Mouse (Mus musculus) lung, embryonic 14.5 days (tissue): ENCODE measurements at regions not wholly inside any gene's neighbourhood (a gene's known extent, or its start where the extent isn't known, plus 50 kb on each side); places are given as distances from the start of the nearest gene placed in this dataset.
A peak's percentile ranks its signal among the peaks of the same experiment; 100 is the strongest.

Experiments
- ATAC-seq: fragments of 200-750 bp; cut with Nextera tagmentation; 2 replicates; pipeline ENCODE4 v1.8.0; 2017; ENCODE audit warnings: mild to moderate bottlenecking, moderate TSS enrichment, moderate library complexity; ENCODE audit not compliant: insufficient read depth
- DNase-seq: peaks from one replicate; pipeline ENCODE4 v3.0.0-alpha.2; 2015
- H3K27ac ChIP-seq: fragments of 300-500 bp; sonication (generic); 2 replicates; pipeline ENCODE4 v1.5.1; 2014; ENCODE audit warnings: low read depth, mild to moderate bottlenecking, moderate library complexity
- H3K27me3 ChIP-seq: fragments of 300-500 bp; sonication (generic); 2 replicates; pipeline ENCODE4 v1.6.1; 2014; ENCODE audit warnings: low read length, control low read depth; ENCODE audit not compliant: insufficient read depth
- H3K36me3 ChIP-seq: fragments of 300-500 bp; sonication (generic); 2 replicates; pipeline ENCODE4 v1.6.1; 2014; ENCODE audit warnings: control low read depth; ENCODE audit not compliant: insufficient read depth
- H3K4me1 ChIP-seq: fragments of 300-500 bp; sonication (generic); 2 replicates; pipeline ENCODE4 v1.6.1; 2014; ENCODE audit warnings: antibody characterized with exemption, control low read depth; ENCODE audit not compliant: insufficient read depth
- H3K4me2 ChIP-seq: fragments of 300-500 bp; sonication (generic); 2 replicates; pipeline ENCODE4 v1.6.1; 2014; ENCODE audit warnings: mild to moderate bottlenecking
- H3K4me3 ChIP-seq: fragments of 300-500 bp; sonication (generic); 2 replicates; pipeline ENCODE4 v1.5.1; 2014; ENCODE audit warnings: low read depth, low read length
- H3K9ac ChIP-seq: fragments of 300-500 bp; sonication (generic); 2 replicates; pipeline ENCODE4 v1.6.1; 2014
- H3K9me3 ChIP-seq: fragments of 300-500 bp; sonication (generic); 2 replicates; pipeline ENCODE4 v1.6.1; 2016; ENCODE audit warnings: low read depth, low read length, control low read depth
- CTCF ChIP-seq: IDR thresholded peaks from 2 replicates; pipeline ENCODE4 v1.5.1; 2016; ENCODE audit warnings: antibody characterized with exemption, low read depth
- WGBS: fragments of 180-500 bp; shearing (Covaris S2); extraction: QIAGEN DNeasy Blood & Tissue Kit; methylation state at CpG from one replicate; pipeline ENCODE4 v1.1.7; 2014; 5-methylcytosine and 5-hydroxymethylcytosine counted together

DNA sequence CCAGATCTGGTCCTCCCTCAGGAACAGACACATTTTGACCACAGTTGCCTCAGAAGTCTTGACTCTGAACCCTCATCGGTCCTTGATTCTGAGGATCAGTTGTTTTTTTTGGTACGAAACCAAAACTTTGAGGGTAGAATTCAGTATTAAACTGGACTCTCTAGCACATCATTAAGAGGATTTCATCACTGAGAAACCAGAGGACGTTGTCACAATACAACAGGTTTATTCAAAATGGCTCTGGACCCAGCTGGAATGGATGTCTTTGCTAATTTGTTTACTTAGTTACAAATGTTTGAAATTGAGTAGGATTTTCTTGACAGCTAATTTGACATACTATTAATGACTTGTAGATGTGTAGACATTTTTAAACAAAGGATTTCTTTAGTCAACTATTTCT is 163.7 kb downstream of the Pten start:
- WGBS = 51% methylated on average over 3 of the region's 3 CpGs
- Histone ChIP-seq H3K27me3 (no peaks in the 10 kb centered on the region), H3K27ac (no peak overlapping the region), H3K9me3 (no peaks in the 10 kb centered on the region), H3K36me3 (no peaks in the 10 kb centered on the region), H3K9ac (no peak overlapping the region), H3K4me2 (no peak overlapping the region), H3K4me1 (no peaks in the 10 kb centered on the region), H3K4me3 (no peak overlapping the region)
- ATAC-seq = no peak
- no peak for TF ChIP-seq CTCF
- peak; percentile 32 for DNase-seq

DNA sequence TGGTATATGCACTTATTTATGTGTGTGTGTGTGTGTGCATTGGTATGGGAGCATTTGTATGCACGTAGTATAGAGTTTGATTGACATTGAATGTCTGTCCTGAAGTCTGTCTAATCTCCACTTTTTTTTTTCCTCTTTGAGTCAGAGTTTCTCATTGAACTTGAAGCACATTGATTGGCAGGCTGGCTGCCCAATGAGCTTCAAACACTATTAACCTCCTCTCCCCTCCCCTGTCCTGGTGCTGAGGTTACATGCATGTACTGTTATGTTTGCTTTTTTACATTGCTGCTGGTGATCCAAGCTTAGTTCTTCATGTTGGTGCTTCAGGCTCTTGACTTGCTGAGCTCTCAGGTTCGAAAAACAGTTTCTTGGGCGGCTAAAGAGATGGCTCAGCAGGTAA is 166.6 kb downstream of the Pten start:
- H3K4me2 ChIP-seq = no peak overlapping the region
- H3K4me1 ChIP-seq = no peaks in the 10 kb centered on the region
- WGBS = 85% methylated on average over 3 of the region's 3 CpGs
- no peak overlapping the region for H3K4me3 ChIP-seq
- H3K9me3 ChIP-seq = no peaks in the 10 kb centered on the region
- TF ChIP-seq CTCF = no peak
- H3K36me3 ChIP-seq = no peaks in the 10 kb centered on the region
- no peaks in the 10 kb centered on the region for H3K27me3 ChIP-seq
- no peak overlapping the region for H3K27ac ChIP-seq
- no peak for ATAC-seq
- no peak for DNase-seq
- H3K9ac ChIP-seq = no peak overlapping the region

DNA sequence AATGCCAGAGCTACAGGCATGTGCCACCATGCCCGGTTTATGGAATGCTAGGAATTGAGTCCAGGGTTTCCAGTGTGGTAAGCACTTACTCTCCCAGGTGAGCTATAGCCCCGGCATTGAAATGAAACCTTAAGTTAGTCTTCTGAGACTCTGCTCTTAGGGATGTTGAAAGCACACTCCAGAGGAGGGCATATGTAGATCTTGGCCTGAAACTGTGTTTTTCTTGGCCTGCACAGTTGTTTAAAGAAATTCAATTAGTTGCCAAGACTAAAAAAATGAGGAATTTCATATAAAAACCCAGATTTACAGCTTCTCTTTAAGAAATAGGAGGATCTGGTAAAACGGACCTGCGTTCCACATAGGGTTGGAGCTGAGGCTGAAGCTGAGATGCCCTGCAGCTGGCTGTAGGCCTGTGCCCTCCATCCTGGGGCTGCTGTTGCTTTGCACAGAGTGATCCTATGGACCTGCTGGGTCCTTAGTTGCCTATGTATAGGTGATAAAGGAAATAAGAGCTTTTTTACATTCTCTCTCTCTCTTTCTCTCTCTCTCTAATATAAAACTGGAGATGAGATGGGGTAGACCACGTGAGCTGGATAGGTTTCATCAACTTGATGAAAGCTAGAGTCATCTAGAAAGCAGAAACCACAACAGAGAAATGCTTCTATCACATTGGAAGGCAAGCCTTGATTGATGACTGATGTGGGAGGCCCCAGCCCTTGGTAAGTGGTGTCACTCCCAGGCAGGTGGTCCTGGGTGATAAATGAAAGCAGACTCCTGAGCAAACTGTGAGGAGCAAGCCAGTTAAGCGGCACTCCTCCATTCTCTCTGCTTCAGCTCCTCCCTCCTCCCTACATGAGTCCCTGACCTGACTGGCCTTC is 168.6 kb downstream of the Pten start:
- Histone ChIP-seq H3K9me3 (no peaks in the 10 kb centered on the region), H3K27me3 (no peaks in the 10 kb centered on the region), H3K27ac (no peak overlapping the region), H3K36me3 (no peaks in the 10 kb centered on the region), H3K4me3 (no peak overlapping the region), H3K4me2 (no peak overlapping the region), H3K9ac (no peak overlapping the region), H3K4me1 (no peaks in the 10 kb centered on the region)
- no peak for TF ChIP-seq CTCF
- peak; percentile 56 for ATAC-seq
- DNase-seq = peak; percentile 65
- WGBS = 50% methylated on average over 6 of the region's 6 CpGs

DNA sequence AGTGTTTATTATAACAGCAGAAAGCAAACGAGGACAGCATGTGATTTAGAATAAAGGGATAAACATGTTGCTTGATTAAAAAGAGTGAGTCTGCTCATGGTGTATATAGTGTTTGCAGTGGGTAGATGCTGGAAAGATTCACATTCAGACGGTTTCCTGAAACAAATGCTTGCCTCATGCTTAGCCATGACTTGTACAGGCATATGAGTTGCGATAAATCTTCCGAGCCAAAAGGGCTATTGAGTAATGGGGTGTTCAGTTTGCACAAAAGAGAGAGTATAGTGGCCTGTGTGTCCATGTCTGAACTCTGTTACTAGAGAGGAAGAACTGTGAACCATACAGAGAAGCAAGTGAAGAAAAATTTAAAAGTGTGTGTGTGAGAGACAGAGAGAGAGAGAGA is 169.3 kb downstream of the Pten start:
- DNase-seq (peak; percentile 16), ATAC-seq (no peak)
- Histone ChIP-seq H3K4me2 (no peak overlapping the region), H3K4me3 (no peak overlapping the region), H3K9me3 (no peaks in the 10 kb centered on the region), H3K27ac (no peak overlapping the region), H3K27me3 (no peaks in the 10 kb centered on the region), H3K4me1 (no peaks in the 10 kb centered on the region), H3K36me3 (no peaks in the 10 kb centered on the region), H3K9ac (no peak overlapping the region)
- 65% methylated on average over 4 of the region's 4 CpGs for WGBS
- no peak for TF ChIP-seq CTCF

DNA sequence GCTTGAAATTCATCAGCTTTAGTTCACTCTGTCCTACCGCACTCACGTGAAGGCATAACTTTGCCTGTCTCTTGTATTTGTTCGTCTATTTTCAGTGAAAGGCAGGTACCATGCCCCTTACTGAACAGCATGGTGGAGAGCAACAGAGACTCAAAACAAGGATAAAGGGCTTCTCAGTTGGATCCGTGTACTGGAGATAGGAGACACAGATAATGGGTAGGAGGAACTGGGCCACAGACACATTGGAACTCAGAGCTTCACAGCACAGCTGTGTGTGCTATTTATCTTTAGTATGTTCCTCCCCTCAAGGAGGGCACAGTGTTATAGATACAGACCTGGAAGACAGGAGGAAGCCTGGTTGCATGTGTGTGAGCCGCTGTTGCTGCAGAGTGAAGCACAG is 176.4 kb downstream of the Pten start:
- 73% methylated on average over 5 of the region's 5 CpGs for WGBS
- H3K27ac ChIP-seq = no peak overlapping the region
- no peak overlapping the region for H3K4me3 ChIP-seq
- H3K27me3 ChIP-seq = no peaks in the 10 kb centered on the region
- no peaks in the 10 kb centered on the region for H3K9me3 ChIP-seq
- no peak for TF ChIP-seq CTCF
- DNase-seq (no peak), ATAC-seq (no peak)
- H3K4me2 ChIP-seq = no peak overlapping the region
- H3K36me3 ChIP-seq = no peaks in the 10 kb centered on the region
- no peaks in the 10 kb centered on the region for H3K4me1 ChIP-seq
- H3K9ac ChIP-seq = no peak overlapping the region

DNA sequence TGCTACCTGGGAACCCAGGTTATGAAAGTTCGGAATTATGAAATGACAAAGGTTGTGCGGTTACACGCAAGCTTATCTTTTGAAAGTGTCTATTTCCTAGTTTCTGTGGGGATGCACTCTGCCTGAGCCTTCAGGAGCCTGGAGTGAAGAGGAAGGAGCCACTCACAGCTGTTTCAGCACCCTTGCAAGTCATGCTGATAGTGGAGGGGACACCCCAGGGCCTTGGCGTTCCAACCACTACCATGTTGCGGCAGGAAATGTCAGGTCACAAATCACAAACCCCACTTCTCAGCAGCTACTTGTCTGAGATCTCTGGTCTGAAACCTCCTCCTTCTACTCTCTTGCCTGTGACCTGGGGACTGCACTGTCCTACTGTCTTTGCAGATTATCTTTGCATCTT is 178.3 kb downstream of the Pten start:
- Histone ChIP-seq H3K36me3 (no peaks in the 10 kb centered on the region), H3K9ac (no peak overlapping the region), H3K4me1 (no peaks in the 10 kb centered on the region), H3K4me2 (no peak overlapping the region), H3K9me3 (no peaks in the 10 kb centered on the region), H3K27me3 (no peaks in the 10 kb centered on the region), H3K4me3 (no peak overlapping the region), H3K27ac (no peak overlapping the region)
- 78% methylated on average over 5 of the region's 5 CpGs for WGBS
- ATAC-seq (no peak), DNase-seq (no peak)
- TF ChIP-seq CTCF = no peak

DNA sequence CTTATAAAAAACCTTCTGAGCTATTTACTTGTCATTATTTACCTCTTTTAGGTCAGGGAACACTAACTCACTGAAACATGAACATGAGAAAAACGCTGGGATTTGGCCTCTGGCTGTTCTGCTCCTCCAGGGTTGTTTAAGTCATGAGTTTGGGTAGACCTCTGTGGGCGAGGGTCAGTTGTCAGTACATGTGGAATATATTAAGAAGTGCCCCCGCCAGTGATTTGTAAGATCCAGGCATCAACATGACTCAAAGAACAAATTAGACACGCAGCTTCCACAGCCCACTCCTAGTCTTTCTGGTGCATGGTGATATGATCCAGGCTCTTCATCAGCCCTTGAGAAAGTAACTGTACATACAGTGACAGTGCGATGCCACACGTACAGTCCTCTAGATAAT is 180.3 kb downstream of the Pten start:
- Histone ChIP-seq H3K4me2 (no peak overlapping the region), H3K4me3 (no peak overlapping the region), H3K36me3 (no peaks in the 10 kb centered on the region), H3K27me3 (no peaks in the 10 kb centered on the region), H3K27ac (no peak overlapping the region), H3K9ac (no peak overlapping the region), H3K9me3 (no peaks in the 10 kb centered on the region), H3K4me1 (no peaks in the 10 kb centered on the region)
- TF ChIP-seq CTCF = no peak
- DNase-seq = no peak
- 77% methylated on average over 6 of the region's 6 CpGs for WGBS
- no peak for ATAC-seq

DNA sequence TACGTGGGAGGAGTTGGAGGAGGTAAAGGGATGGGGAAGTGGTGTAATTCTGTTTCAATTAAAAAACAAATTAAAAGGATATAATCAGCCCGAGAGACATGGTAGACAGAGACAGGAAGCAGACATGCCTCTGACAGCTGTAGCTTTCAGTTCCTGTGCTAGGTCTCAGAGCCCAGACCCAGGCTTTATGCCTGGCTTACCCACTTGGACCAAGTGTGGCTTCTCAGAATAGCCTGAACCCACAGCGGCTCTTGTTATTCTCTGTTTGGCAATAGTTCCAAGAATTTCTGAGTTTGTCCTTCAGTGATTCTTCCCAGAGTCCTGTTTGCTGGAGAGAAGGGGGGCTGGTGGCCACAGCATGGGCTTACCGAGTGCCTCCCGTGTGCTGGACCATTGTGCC is 182.4 kb downstream of the Pten start:
- H3K4me1 ChIP-seq = no peaks in the 10 kb centered on the region
- no peaks in the 10 kb centered on the region for H3K36me3 ChIP-seq
- TF ChIP-seq CTCF = no peak
- H3K9ac ChIP-seq = no peak overlapping the region
- no peaks in the 10 kb centered on the region for H3K9me3 ChIP-seq
- ATAC-seq = no peak
- no peaks in the 10 kb centered on the region for H3K27me3 ChIP-seq
- no peak overlapping the region for H3K4me2 ChIP-seq
- H3K27ac ChIP-seq = no peak overlapping the region
- no peak for DNase-seq
- no peak overlapping the region for H3K4me3 ChIP-seq
- WGBS = 77% methylated on average over 5 of the region's 5 CpGs
